Mouse (Mus musculus): ENCODE results near the gene Slc16a4.

DNA sequence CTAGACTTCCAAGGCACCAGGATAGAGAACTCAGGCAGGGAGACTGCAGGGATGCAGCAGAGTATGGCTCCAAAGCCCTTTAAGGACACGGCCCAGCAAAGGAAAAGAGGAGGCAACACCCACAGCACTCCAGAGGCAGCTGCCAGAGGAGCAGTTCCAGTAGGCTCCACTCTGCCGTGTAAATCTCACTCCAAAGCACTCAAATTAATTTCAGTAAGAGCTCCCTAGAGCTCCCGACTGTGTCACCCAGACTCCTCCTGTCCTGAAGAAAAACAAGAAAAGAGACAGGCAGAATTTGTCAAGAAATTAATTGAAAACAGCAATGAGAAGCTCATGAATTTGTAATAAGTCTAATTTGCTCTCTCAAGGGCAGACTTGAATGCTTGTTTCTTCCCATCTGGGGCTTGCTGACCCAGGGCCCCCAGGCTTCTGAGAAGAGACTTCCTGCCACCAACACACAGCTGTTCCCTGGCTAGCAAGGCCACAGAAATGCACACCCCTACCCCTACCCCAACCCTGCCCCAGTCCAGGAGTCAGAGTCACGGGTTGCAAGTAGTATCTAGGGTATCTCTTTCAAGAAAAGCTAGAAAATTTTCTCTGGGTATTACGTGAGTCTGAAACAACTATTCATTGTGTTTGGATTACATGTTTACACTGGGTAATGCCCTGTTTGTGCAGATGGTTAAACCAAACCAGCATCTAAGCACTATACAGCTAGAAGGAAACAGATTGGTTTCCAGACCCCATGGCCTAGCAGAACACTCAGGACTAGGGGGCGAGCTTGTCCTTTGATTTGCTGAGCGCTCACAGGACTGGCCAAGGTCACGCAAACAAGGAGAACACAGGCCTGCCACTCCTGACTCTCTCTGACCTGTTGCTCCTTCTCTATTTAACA is 29.8 kb upstream of the Slc16a4 start:
- TF ChIP-seq CTCF (conservative IDR thresholded peaks at IDR 0.05; ENCODE audit: insufficient read depth, insufficient read length, low read depth, low read length) (no peak), POLR2A (IDR thresholded peaks at IDR 0.05; ENCODE audit: low read depth, low read length) (no peak)
